Mouse (Mus musculus): Measurements from ENCODE around the gene Vmn1r49. TPM values are rescaled to one million over a fixed set of nuclear protein-coding genes. Genes with fewer than 3 reads are reported as not detected.
"Not testable (repeated sequence)": the region's sequence is repeated elsewhere in the genome, so short reads cannot be mapped to it uniquely, and the experiment has no call there.

Gene Vmn1r49
- polyA plus RNA-seq (2015; fragmentation: Nextera tagmentation; extraction: Ambion mirVana), result not detected in 2 replicates

GRCm38 (mm10) chr6:90078406-90078805 lies at the start of gene Vmn1r49:
Vmn1r49 (minus strand) TSS chr6:90078506.
- WGBS, result 70% methylated on average over 4 of the region's 4 CpGs
- no peak within 1 kb of the TSS for H3K4me3 ChIP-seq
- H3K9me3 ChIP-seq, result peaks cover 16% of the 10 kb centered on the region
- no peak within 1 kb of the TSS for H3K4me2 ChIP-seq (replicated peaks)
- no peak within 1 kb of the TSS for H3K9ac ChIP-seq
- no peak for ATAC-seq (ENCODE audit: low FRiP score, low read depth)
- no peak within 1 kb of the TSS for H3K27ac ChIP-seq
- no peaks in the 10 kb centered on the region for H3K27me3 ChIP-seq
- H3K36me3 ChIP-seq, result no peaks in the 10 kb centered on the region
- H3K4me1 ChIP-seq, result no peaks in the 10 kb centered on the region

DNA sequence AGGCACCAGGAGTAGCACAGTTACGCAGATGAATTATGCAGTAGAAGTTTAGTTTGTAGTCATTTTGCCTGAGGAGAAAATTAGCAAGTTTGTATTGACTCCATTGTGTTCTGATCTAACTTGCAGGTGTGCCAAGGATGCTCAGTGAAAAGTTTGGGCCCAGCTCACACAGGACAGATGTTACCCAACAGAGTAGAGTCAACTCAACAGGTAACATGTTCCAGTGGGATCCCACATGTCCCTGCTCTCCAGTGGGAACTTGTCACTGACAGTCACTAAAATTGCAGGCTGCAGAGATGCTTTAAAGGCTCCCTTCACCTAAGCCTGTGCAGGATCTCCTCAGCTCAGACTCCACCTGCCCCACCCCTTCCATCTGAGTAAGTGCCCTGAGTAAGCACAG lies 44.0 kb upstream of the Vmn1r49 start, which contains the start of gene Vmn1r51:
Vmn1r51 (plus strand) TSS at position 301 of the 400 bp plus-strand sequence.
- not testable (repeated sequence) for H3K4me2 ChIP-seq (replicated peaks); H3K4me1 ChIP-seq; H3K4me3 ChIP-seq; H3K27me3 ChIP-seq; H3K27ac ChIP-seq; H3K36me3 ChIP-seq; H3K9ac ChIP-seq; ATAC-seq (ENCODE audit: low FRiP score, low read depth); H3K9me3 ChIP-seq
- 97% methylated on average over 1 of the region's 1 CpGs for WGBS

- Histone ChIP-seq H3K27me3 (no peaks in the 10 kb centered on the region), H3K27ac (no peak within 1 kb of the TSS), H3K9me3 (no peaks in the 10 kb centered on the region; the same call in 1 of the 2 replicates), H3K4me3 (no peak within 1 kb of the TSS), H3K36me3 (no peaks in the 10 kb centered on the region), H3K4me1 (no peaks in the 10 kb centered on the region), H3K4me2 (replicated peaks) (no peak within 1 kb of the TSS), H3K9ac (no peak within 1 kb of the TSS)
- ATAC-seq (ENCODE audit: low FRiP score, low read depth), result no peak
- WGBS, result 67% methylated on average over 2 of the region's 2 CpGs
These were observed 22.8 kb upstream of the Vmn1r49 start, which contains the start of gene Vmn1r50 for GRCm38 (mm10) chr6:90101130-90101529. Vmn1r50 (plus strand) TSS chr6:90101430.

DNA sequence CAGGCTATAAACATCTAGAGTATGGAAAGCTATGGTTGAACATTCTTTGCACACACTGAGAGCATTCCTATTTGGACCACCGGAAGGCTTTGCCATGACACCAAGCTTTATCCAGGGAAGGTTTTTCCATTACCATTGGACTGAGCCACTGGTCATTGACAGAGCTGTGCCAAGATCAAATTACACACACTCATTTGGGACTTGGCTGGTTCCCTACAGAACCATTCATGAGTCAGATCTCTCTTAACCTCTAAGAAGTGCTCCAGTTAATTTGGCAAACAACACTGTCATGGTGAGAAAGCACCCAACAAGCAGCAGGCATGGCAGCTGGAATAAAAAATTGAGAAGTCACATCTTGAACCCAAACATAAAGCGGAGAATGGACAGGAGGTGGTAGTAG lies 22.3 kb upstream of the Vmn1r49 start:
- no peak for ATAC-seq (ENCODE audit: low FRiP score, low read depth)
- Histone ChIP-seq H3K36me3 (no peaks in the 10 kb centered on the region), H3K4me1 (no peaks in the 10 kb centered on the region), H3K27me3 (no peaks in the 10 kb centered on the region), H3K9ac (no peak overlapping the region), H3K4me3 (no peak overlapping the region), H3K27ac (no peak overlapping the region), H3K4me2 (replicated peaks) (no peak overlapping the region), H3K9me3 (no peaks in the 10 kb centered on the region; the same call in 1 of the 2 replicates)
- WGBS, result 92% methylated on average over 2 of the region's 2 CpGs

GRCm38 (mm10) chr6:90036741-90037140 lies 41.6 kb downstream of the Vmn1r49 start, which contains the start of gene Vmn1r48:
Vmn1r48 (minus strand) TSS chr6:90036841.
- not testable (repeated sequence) for H3K4me2 ChIP-seq (replicated peaks); H3K9ac ChIP-seq; ATAC-seq (ENCODE audit: low FRiP score, low read depth); H3K4me1 ChIP-seq; H3K27me3 ChIP-seq; H3K27ac ChIP-seq; H3K36me3 ChIP-seq; H3K4me3 ChIP-seq; H3K9me3 ChIP-seq
- no CpG with 5 or more reads among the region's 2 CpGs for WGBS

Other genes starting within 250 kb of the Vmn1r49 start
- gene Vmn1r42, start 202.1 kb downstream of the Vmn1r49 start, polyA plus RNA-seq (2015; fragmentation: Nextera tagmentation; extraction: Ambion mirVana), result not detected in 2 replicates
- not detected in 2 replicates for gene Vmn1r43, start 202.1 kb downstream of the Vmn1r49 start, polyA plus RNA-seq (2015; fragmentation: Nextera tagmentation; extraction: Ambion mirVana)
- not detected in 2 replicates for gene Vmn1r44, start 194.8 kb downstream of the Vmn1r49 start, polyA plus RNA-seq (2015; fragmentation: Nextera tagmentation; extraction: Ambion mirVana)
- gene Vmn1r45, start 137.9 kb downstream of the Vmn1r49 start, polyA plus RNA-seq (2015; fragmentation: Nextera tagmentation; extraction: Ambion mirVana), result not detected in 2 replicates
- not detected in 2 replicates for gene Vmn1r46, start 109.2 kb downstream of the Vmn1r49 start, polyA plus RNA-seq (2015; fragmentation: Nextera tagmentation; extraction: Ambion mirVana)
- not detected in 2 replicates for gene Vmn1r47, start 62.4 kb downstream of the Vmn1r49 start, polyA plus RNA-seq (2015; fragmentation: Nextera tagmentation; extraction: Ambion mirVana)
- gene Vmn1r48, start 41.7 kb downstream of the Vmn1r49 start, polyA plus RNA-seq (2015; fragmentation: Nextera tagmentation; extraction: Ambion mirVana), result not detected in 2 replicates
- not detected in 2 replicates for gene Vmn1r50, start 22.9 kb upstream of the Vmn1r49 start, polyA plus RNA-seq (2015; fragmentation: Nextera tagmentation; extraction: Ambion mirVana)
- gene Vmn1r51, start 44.1 kb upstream of the Vmn1r49 start, polyA plus RNA-seq (2015; fragmentation: Nextera tagmentation; extraction: Ambion mirVana), result not detected in 2 replicates
- gene Vmn1r52, start 96.3 kb upstream of the Vmn1r49 start, polyA plus RNA-seq (2015; fragmentation: Nextera tagmentation; extraction: Ambion mirVana), result not detected in 2 replicates
- gene V1ra8, start 124.3 kb upstream of the Vmn1r49 start, polyA plus RNA-seq (2015; fragmentation: Nextera tagmentation; extraction: Ambion mirVana), result not detected in 2 replicates
- not detected in 2 replicates for gene Vmn1r53, start 145.9 kb upstream of the Vmn1r49 start, polyA plus RNA-seq (2015; fragmentation: Nextera tagmentation; extraction: Ambion mirVana)
- gene Vmn1r54, start 167.8 kb upstream of the Vmn1r49 start, polyA plus RNA-seq (2015; fragmentation: Nextera tagmentation; extraction: Ambion mirVana), result not detected in 2 replicates
- gene BC048671, start 222.7 kb upstream of the Vmn1r49 start, polyA plus RNA-seq (2015; fragmentation: Nextera tagmentation; extraction: Ambion mirVana), result not detected in 2 replicates
- 0.15 and 0.33 TPM in 2 replicates for gene Chst13, start 246.7 kb upstream of the Vmn1r49 start, polyA plus RNA-seq (2015; fragmentation: Nextera tagmentation; extraction: Ambion mirVana)

All from limb, embryonic 13.5 days (tissue).